Comparison of ENCODE assay signal across 18 mouse cellular contexts in the genomic region with DNA sequence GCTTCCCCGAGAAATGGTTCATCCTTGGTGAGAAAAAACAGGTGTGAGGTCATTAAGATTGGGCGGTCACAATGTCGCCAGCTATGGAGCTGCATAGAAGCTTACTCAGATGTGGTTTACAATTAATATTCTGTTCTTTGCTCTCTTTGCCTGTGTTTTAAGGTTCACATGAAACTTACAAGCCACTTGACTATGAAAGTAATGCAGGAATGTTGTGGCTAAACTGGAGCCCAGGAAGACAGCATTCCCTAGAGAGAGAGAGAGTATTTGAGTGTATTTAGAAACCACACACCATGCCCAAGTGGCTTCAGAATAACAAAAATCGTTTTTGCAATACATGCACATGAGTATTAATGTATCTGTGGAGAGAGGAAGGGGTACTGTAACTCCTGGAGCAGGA.
A peak's percentile ranks its signal among the peaks of the same experiment; 100 is the strongest.
DNase-seq lines count a peak whose midpoint lies in the region; ATAC-seq lines count a peak whose summit lies in the region.
"Had no signal": no experiment of that assay in that cellular context is flagged by ENCODE, and none has a peak within 500 bp of the region (broad histone marks: within the 10 kb centered on the region; RNA-seq: fewer than 3 reads in every experiment).

No protein-coding gene starts in this region.

- H3K4me3 ChIP-seq in forebrain, embryonic 13.5 days = no peak overlapping the region
- no peak overlapping the region for H3K4me3 ChIP-seq in forebrain, embryonic 10.5 days
- H3K4me3 ChIP-seq in hindbrain, embryonic 15.5 days = no peak overlapping the region
- H3K4me3 ChIP-seq in hindbrain, embryonic 12.5 days = no peak overlapping the region
- no peak overlapping the region for H3K4me3 ChIP-seq in midbrain, embryonic 16.5 days (ENCODE audit: low read depth, low read length)
- no peak overlapping the region for H3K4me3 ChIP-seq in midbrain, embryonic 10.5 days
- no peak overlapping the region for H3K4me3 ChIP-seq in neural tube, embryonic 14.5 days (ENCODE audit: low read depth, low read length)
- H3K4me3 ChIP-seq: embryonic facial prominence, embryonic 10.5 days; heart, embryonic 10.5 days; intestine, embryonic 15.5 days had no signal

- H3K27ac ChIP-seq in forebrain, embryonic 13.5 days = 0 out of 2 replicates have a peak overlapping the region, but pooled peaks have one; percentile 79
- H3K27ac ChIP-seq in forebrain, embryonic 10.5 days = no peak overlapping the region
- H3K27ac ChIP-seq in hindbrain, embryonic 15.5 days (replicated peaks) = peak overlapping the region; percentile 14; the same call in 1 of the 2 replicates
- no peak overlapping the region for H3K27ac ChIP-seq in hindbrain, embryonic 12.5 days
- peak overlapping the region; percentile 51; the same call in 1 of the 2 replicates for H3K27ac ChIP-seq in midbrain, embryonic 16.5 days (ENCODE audit: low read length)
- H3K27ac ChIP-seq in midbrain, embryonic 10.5 days (replicated peaks) = no peak overlapping the region
- 0 out of 2 replicates have a peak overlapping the region, but pooled peaks have one; percentile 35 for H3K27ac ChIP-seq in neural tube, embryonic 14.5 days (ENCODE audit: low read depth, low read length)
- H3K27ac ChIP-seq: embryonic facial prominence, embryonic 10.5 days; heart, embryonic 10.5 days; intestine, embryonic 15.5 days had no signal

- no peaks in the 10 kb centered on the region for H3K27me3 ChIP-seq in forebrain, embryonic 13.5 days
- H3K27me3 ChIP-seq in forebrain, embryonic 10.5 days (ENCODE audit: poor library complexity, severe bottlenecking) = no peaks in the 10 kb centered on the region
- no peaks in the 10 kb centered on the region for H3K27me3 ChIP-seq in hindbrain, embryonic 15.5 days
- no peaks in the 10 kb centered on the region for H3K27me3 ChIP-seq in hindbrain, embryonic 12.5 days
- no peaks in the 10 kb centered on the region for H3K27me3 ChIP-seq in midbrain, embryonic 16.5 days (ENCODE audit: control insufficient read depth, insufficient read depth, low read depth, low read length)
- H3K27me3 ChIP-seq in midbrain, embryonic 10.5 days (ENCODE audit: low read depth, poor library complexity, severe bottlenecking) = no peaks in the 10 kb centered on the region
- no peaks in the 10 kb centered on the region for H3K27me3 ChIP-seq in neural tube, embryonic 14.5 days (ENCODE audit: control insufficient read depth, insufficient read depth, low read length)
- H3K27me3 ChIP-seq: intestine, embryonic 15.5 days had no signal

- no peaks in the 10 kb centered on the region for H3K36me3 ChIP-seq in forebrain, embryonic 13.5 days (ENCODE audit: poor library complexity, severe bottlenecking)
- no peaks in the 10 kb centered on the region for H3K36me3 ChIP-seq in forebrain, embryonic 10.5 days (replicated peaks)
- no peaks in the 10 kb centered on the region for H3K36me3 ChIP-seq in hindbrain, embryonic 15.5 days
- H3K36me3 ChIP-seq in hindbrain, embryonic 12.5 days = no peaks in the 10 kb centered on the region
- no peaks in the 10 kb centered on the region for H3K36me3 ChIP-seq in midbrain, embryonic 16.5 days (ENCODE audit: control insufficient read depth, insufficient read depth, low read length)
- no peaks in the 10 kb centered on the region for H3K36me3 ChIP-seq in midbrain, embryonic 10.5 days
- no peaks in the 10 kb centered on the region for H3K36me3 ChIP-seq in neural tube, embryonic 14.5 days (ENCODE audit: control insufficient read depth, insufficient read depth, low read length)
- H3K36me3 ChIP-seq: embryonic facial prominence, embryonic 10.5 days; heart, embryonic 10.5 days; intestine, embryonic 15.5 days had no signal

- no peak overlapping the region for H3K9ac ChIP-seq in forebrain, embryonic 13.5 days
- H3K9ac ChIP-seq in hindbrain, embryonic 15.5 days = no peak overlapping the region
- no peak overlapping the region for H3K9ac ChIP-seq in hindbrain, embryonic 12.5 days
- no peak overlapping the region for H3K9ac ChIP-seq in midbrain, embryonic 16.5 days (ENCODE audit: low read depth, low read length)
- H3K9ac ChIP-seq in neural tube, embryonic 14.5 days (replicated peaks; ENCODE audit: low read depth, low read length) = no peak overlapping the region
- H3K9ac ChIP-seq: intestine, embryonic 15.5 days had no signal

- no peak for DNase-seq in forebrain, embryonic 10.5 days (ENCODE audit: extremely low spot score, low spot score)
- no peak for DNase-seq in midbrain, embryonic 10.5 days (ENCODE audit: low spot score)
- no peak for DNase-seq in lung, adult 18-20 months
- DNase-seq: adrenal gland, adult 8-10 months; adrenal gland, postnatal 36 days; cerebellum, adult 2 months; cerebellum, postnatal 10 days; heart, adult 18-20 months; heart, postnatal 10 days; heart, postnatal 4 days had no signal

- no peaks in the 10 kb centered on the region for H3K9me3 ChIP-seq in forebrain, embryonic 13.5 days (replicated peaks)
- no peaks in the 10 kb centered on the region for H3K9me3 ChIP-seq in forebrain, embryonic 10.5 days
- no peaks in the 10 kb centered on the region for H3K9me3 ChIP-seq in hindbrain, embryonic 15.5 days
- H3K9me3 ChIP-seq in hindbrain, embryonic 12.5 days (replicated peaks) = no peaks in the 10 kb centered on the region
- no peaks in the 10 kb centered on the region for H3K9me3 ChIP-seq in midbrain, embryonic 16.5 days (replicated peaks; ENCODE audit: control insufficient read depth, low read length, poor library complexity, severe bottlenecking)
- H3K9me3 ChIP-seq in midbrain, embryonic 10.5 days (replicated peaks) = no peaks in the 10 kb centered on the region
- no peaks in the 10 kb centered on the region for H3K9me3 ChIP-seq in neural tube, embryonic 14.5 days (ENCODE audit: control insufficient read depth, low read length)
- H3K9me3 ChIP-seq: embryonic facial prominence, embryonic 10.5 days; heart, embryonic 10.5 days; intestine, embryonic 15.5 days had no signal

- whole genome bisulfite sequencing in forebrain, embryonic 13.5 days = 82% methylated on average over 4 of the region's 4 CpGs
- WGBS in forebrain, embryonic 10.5 days = 87% methylated on average over 4 of the region's 4 CpGs
- 79% methylated on average over 4 of the region's 4 CpGs for WGBS in hindbrain, embryonic 15.5 days
- WGBS in hindbrain, embryonic 12.5 days = 87% methylated on average over 4 of the region's 4 CpGs
- 77% methylated on average over 4 of the region's 4 CpGs for WGBS in midbrain, embryonic 16.5 days
- 83% methylated on average over 4 of the region's 4 CpGs for WGBS in midbrain, embryonic 10.5 days
- WGBS in neural tube, embryonic 14.5 days = 74% methylated on average over 4 of the region's 4 CpGs

- no peak overlapping the region for H3K4me2 ChIP-seq in forebrain, embryonic 13.5 days
- H3K4me2 ChIP-seq in hindbrain, embryonic 15.5 days = no peak overlapping the region
- H3K4me2 ChIP-seq in hindbrain, embryonic 12.5 days (replicated peaks) = no peak overlapping the region
- H3K4me2 ChIP-seq in midbrain, embryonic 16.5 days (ENCODE audit: low read length) = no peak overlapping the region
- H3K4me2 ChIP-seq in neural tube, embryonic 14.5 days (ENCODE audit: low read depth, low read length) = no peak overlapping the region
- H3K4me2 ChIP-seq: intestine, embryonic 15.5 days had no signal

- no peak for ATAC-seq in forebrain, embryonic 13.5 days
- ATAC-seq in hindbrain, embryonic 15.5 days (ENCODE audit: low FRiP score, low read depth) = no peak
- ATAC-seq in hindbrain, embryonic 12.5 days (ENCODE audit: low FRiP score) = no peak
- no peak for ATAC-seq in midbrain, embryonic 16.5 days
- ATAC-seq in neural tube, embryonic 14.5 days (ENCODE audit: low read depth) = no peak
- ATAC-seq: intestine, embryonic 15.5 days had no signal

- H3K4me1 ChIP-seq in forebrain, embryonic 13.5 days = peaks cover 10% of the 10 kb centered on the region; the same call in 1 of the 2 replicates
- H3K4me1 ChIP-seq in forebrain, embryonic 10.5 days = peaks cover 3% of the 10 kb centered on the region; the same call in 1 of the 2 replicates
- H3K4me1 ChIP-seq in hindbrain, embryonic 15.5 days (replicated peaks) = peaks cover 11% of the 10 kb centered on the region
- H3K4me1 ChIP-seq in hindbrain, embryonic 12.5 days = no peaks in the 10 kb centered on the region
- peaks cover 7% of the 10 kb centered on the region; the same call in 1 of the 2 replicates for H3K4me1 ChIP-seq in midbrain, embryonic 16.5 days (ENCODE audit: control insufficient read depth, insufficient read depth, low read length)
- no peaks in the 10 kb centered on the region for H3K4me1 ChIP-seq in midbrain, embryonic 10.5 days
- 0 out of 2 replicates have a peak, but pooled peaks cover 3% of the 10 kb centered on the region for H3K4me1 ChIP-seq in neural tube, embryonic 14.5 days (ENCODE audit: control insufficient read depth, insufficient read depth, low read length)
- H3K4me1 ChIP-seq: embryonic facial prominence, embryonic 10.5 days; heart, embryonic 10.5 days; intestine, embryonic 15.5 days had no signal

Comparison
In these comparisons a context has a peak if more than half of its experiments do, and no peak if none do; other contexts are left out.
1. H3K27ac ChIP-seq: peak in forebrain, embryonic 13.5 days (single experiment), hindbrain, embryonic 15.5 days (single experiment), midbrain, embryonic 16.5 days (single experiment) and neural tube, embryonic 14.5 days (single experiment); none in forebrain, embryonic 10.5 days (single experiment), hindbrain, embryonic 12.5 days (single experiment) and midbrain, embryonic 10.5 days (single experiment).